Mouse (Mus musculus) hindbrain, embryonic 14.5 days (tissue): ENCODE data around the gene Sar1a. TPM values are rescaled to one million over a fixed set of nuclear protein-coding genes. Genes with fewer than 3 reads are reported as not detected.
A peak's percentile ranks its signal among the peaks of the same experiment; 100 is the strongest.

Experiments
- ATAC-seq: fragments of 200-750 bp; cut with Nextera tagmentation; 2 replicates; pipeline ENCODE4 v1.8.0; 2017; ENCODE audit warnings: moderate number of reproducible peaks, mild to moderate bottlenecking, moderate TSS enrichment, moderate library complexity; ENCODE audit not compliant: low FRiP score
- DNase-seq: peaks from one replicate; pipeline ENCODE4 v3.0.0-alpha.2; 2015; ENCODE audit warnings: low spot score
- H3K27ac ChIP-seq: fragments of 300-500 bp; sonication (generic); 2 replicates; pipeline ENCODE4 v1.5.1; 2014; ENCODE audit warnings: mild to moderate bottlenecking, moderate library complexity
- H3K27me3 ChIP-seq: fragments of 300-500 bp; sonication (generic); 2 replicates; pipeline ENCODE4 v1.6.1; 2014; ENCODE audit warnings: mild to moderate bottlenecking, low read length, mixed read lengths; ENCODE audit not compliant: control insufficient read depth, insufficient read depth
- H3K36me3 ChIP-seq: fragments of 300-500 bp; sonication (generic); replicated peaks from 2 replicates; pipeline ENCODE4 v1.6.1; 2014; ENCODE audit not compliant: control insufficient read depth, insufficient read depth
- H3K4me1 ChIP-seq: fragments of 300-500 bp; sonication (generic); replicated peaks from 2 replicates; pipeline ENCODE4 v1.6.1; 2014; ENCODE audit warnings: antibody characterized with exemption, low read length, mixed read lengths; ENCODE audit not compliant: control insufficient read depth, insufficient read depth
- H3K4me2 ChIP-seq: fragments of 300-500 bp; sonication (generic); replicated peaks from 2 replicates; pipeline ENCODE4 v1.6.1; 2014; ENCODE audit warnings: mild to moderate bottlenecking, moderate library complexity
- H3K4me3 ChIP-seq: fragments of 300-500 bp; sonication (generic); replicated peaks from 2 replicates; pipeline ENCODE4 v1.5.1; 2014; ENCODE audit warnings: mild to moderate bottlenecking, low read length
- H3K9ac ChIP-seq: fragments of 300-500 bp; sonication (generic); 2 replicates; pipeline ENCODE4 v1.6.1; 2014
- H3K9me3 ChIP-seq: fragments of 300-500 bp; sonication (generic); 2 replicates; pipeline ENCODE4 v1.6.1; 2016; ENCODE audit warnings: low read length; ENCODE audit not compliant: control insufficient read depth
- WGBS: fragments of 180-500 bp; shearing (Covaris S2); extraction: QIAGEN DNeasy Blood & Tissue Kit; methylation state at CpG from one replicate; pipeline ENCODE4 v1.1.7; 2014; 5-methylcytosine and 5-hydroxymethylcytosine counted together
- polyA plus RNA-seq: library from polyadenylated mRNA; unstranded; fragments of >200 nt; fragmentation: Nextera tagmentation; extraction: Ambion mirVana; gene quantifications from 2 replicates; pipeline ENCODE4 v1.2.1, GENCODE M21; 2014

Gene Sar1a
- polyA plus RNA-seq, result 211 and 230 TPM in 2 replicates

GRCm38 (mm10) chr10:61680015-61680913 lies at the start of gene Sar1a:
Sar1a (plus strand) TSS chr10:61680299.
- Histone ChIP-seq H3K9me3 (no peaks in the 10 kb centered on the region), H3K4me2 (peak within 1 kb of the TSS; percentile 95), H3K27ac (peak within 1 kb of the TSS; percentile 84), H3K27me3 (no peaks in the 10 kb centered on the region), H3K9ac (peak within 1 kb of the TSS; percentile 94), H3K36me3 (peaks cover 21% of the 10 kb centered on the region), H3K4me3 (peak within 1 kb of the TSS; percentile 93), H3K4me1 (peaks cover 13% of the 10 kb centered on the region)
- under 1% methylated on average over 67 of the region's 84 CpGs for WGBS
- ATAC-seq (peak; percentile 100), DNase-seq (peak; percentile 99)

DNA sequence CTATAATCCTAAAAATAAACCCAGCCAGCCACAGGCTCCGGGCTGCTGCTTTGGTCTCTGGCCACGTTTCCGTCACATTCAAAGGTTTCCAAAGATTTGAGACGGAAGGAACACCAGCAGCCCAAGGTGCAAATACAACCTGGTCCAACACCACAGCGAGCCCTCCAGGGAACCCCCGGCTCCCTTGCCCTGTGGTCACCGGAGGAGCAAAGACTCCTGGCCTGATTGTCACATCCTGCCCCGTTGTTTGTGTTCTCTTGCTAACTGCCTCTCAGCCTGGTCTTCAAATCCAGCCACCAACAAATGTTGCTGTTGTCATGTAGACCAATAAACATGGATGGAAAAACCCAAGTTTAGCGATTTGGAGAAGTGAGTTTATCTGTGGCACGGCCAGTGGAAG lies 47.7 kb upstream of the Sar1a start:
- H3K9me3 ChIP-seq, result no peaks in the 10 kb centered on the region

GRCm38 (mm10) chr10:61637055-61637454 lies 43.0 kb upstream of the Sar1a start:
- no peaks in the 10 kb centered on the region for H3K27me3 ChIP-seq
- H3K4me3 ChIP-seq, result no peak overlapping the region
- H3K36me3 ChIP-seq, result no peaks in the 10 kb centered on the region
- no peak for DNase-seq
- no peak overlapping the region for H3K4me2 ChIP-seq
- H3K9ac ChIP-seq, result no peak overlapping the region
- no peak overlapping the region for H3K27ac ChIP-seq
- 82% methylated on average over 7 of the region's 7 CpGs for WGBS
- no peak for ATAC-seq
- no peaks in the 10 kb centered on the region for H3K4me1 ChIP-seq
- H3K9me3 ChIP-seq, result no peaks in the 10 kb centered on the region

More for the DNA sequence above, 47.7 kb upstream of the Sar1a start:
- no peak overlapping the region for H3K9ac ChIP-seq
- 86% methylated on average over 10 of the region's 10 CpGs for WGBS
- H3K27me3 ChIP-seq, result 0 out of 2 replicates have a peak, but pooled peaks cover under 1% of the 10 kb centered on the region
- no peaks in the 10 kb centered on the region for H3K4me1 ChIP-seq
- H3K4me3 ChIP-seq, result no peak overlapping the region
- ATAC-seq, result no peak
- no peak for DNase-seq
- no peaks in the 10 kb centered on the region for H3K36me3 ChIP-seq
- H3K4me2 ChIP-seq, result no peak overlapping the region
- H3K27ac ChIP-seq, result no peak overlapping the region

DNA sequence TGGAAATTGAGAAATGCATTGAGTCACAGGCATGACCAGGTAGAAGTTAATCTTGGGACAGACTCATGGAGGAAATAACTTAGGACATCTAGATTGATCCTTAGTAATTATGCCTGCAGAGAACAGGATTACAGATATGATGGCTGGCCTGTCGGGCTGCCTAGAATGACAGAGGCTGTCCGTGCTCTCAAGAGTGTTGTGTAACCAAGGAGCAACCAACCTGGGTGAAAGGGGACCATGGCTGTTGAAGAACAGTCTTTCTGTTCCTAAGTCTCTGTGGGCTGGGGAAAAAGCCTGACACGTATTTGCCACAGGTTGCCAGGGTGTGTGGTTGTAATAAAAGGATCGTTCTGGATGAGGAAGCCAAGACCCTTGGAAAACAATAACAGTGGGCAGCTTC lies 39.7 kb upstream of the Sar1a start:
- no peak overlapping the region for H3K4me3 ChIP-seq
- H3K4me2 ChIP-seq, result no peak overlapping the region
- 75% methylated on average over 4 of the region's 4 CpGs for WGBS
- no peaks in the 10 kb centered on the region for H3K4me1 ChIP-seq
- H3K9ac ChIP-seq, result no peak overlapping the region
- H3K9me3 ChIP-seq, result no peaks in the 10 kb centered on the region
- no peak overlapping the region for H3K27ac ChIP-seq
- H3K27me3 ChIP-seq, result no peaks in the 10 kb centered on the region
- no peak for DNase-seq
- no peak for ATAC-seq
- no peaks in the 10 kb centered on the region for H3K36me3 ChIP-seq

DNA sequence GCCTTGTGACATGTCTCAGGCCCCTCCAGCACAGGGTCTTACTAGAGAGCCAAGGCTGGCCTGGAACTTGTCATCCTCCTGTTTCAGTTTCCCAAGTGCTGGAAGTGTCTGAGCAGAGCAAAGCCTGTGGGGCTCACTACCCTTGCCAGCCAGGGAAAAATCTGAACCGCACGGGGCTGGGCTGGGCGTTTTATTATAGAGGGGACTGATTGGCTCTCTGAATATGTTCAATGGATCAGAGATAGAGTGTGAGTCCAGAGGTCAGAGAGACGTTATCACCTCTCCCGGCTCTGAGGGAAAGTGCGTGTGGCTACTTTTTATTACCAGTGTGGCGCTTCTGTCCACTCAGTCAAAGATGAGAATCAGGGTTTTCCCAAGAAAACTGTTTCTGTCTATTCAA lies 33.5 kb upstream of the Sar1a start:
- no peak overlapping the region for H3K27ac ChIP-seq
- no peak for DNase-seq
- no peak overlapping the region for H3K9ac ChIP-seq
- H3K4me3 ChIP-seq, result no peak overlapping the region
- ATAC-seq, result no peak
- H3K4me1 ChIP-seq, result peaks cover 14% of the 10 kb centered on the region
- H3K9me3 ChIP-seq, result no peaks in the 10 kb centered on the region
- H3K4me2 ChIP-seq, result no peak overlapping the region
- no peaks in the 10 kb centered on the region for H3K27me3 ChIP-seq
- no peaks in the 10 kb centered on the region for H3K36me3 ChIP-seq
- WGBS, result 73% methylated on average over 7 of the region's 7 CpGs

DNA sequence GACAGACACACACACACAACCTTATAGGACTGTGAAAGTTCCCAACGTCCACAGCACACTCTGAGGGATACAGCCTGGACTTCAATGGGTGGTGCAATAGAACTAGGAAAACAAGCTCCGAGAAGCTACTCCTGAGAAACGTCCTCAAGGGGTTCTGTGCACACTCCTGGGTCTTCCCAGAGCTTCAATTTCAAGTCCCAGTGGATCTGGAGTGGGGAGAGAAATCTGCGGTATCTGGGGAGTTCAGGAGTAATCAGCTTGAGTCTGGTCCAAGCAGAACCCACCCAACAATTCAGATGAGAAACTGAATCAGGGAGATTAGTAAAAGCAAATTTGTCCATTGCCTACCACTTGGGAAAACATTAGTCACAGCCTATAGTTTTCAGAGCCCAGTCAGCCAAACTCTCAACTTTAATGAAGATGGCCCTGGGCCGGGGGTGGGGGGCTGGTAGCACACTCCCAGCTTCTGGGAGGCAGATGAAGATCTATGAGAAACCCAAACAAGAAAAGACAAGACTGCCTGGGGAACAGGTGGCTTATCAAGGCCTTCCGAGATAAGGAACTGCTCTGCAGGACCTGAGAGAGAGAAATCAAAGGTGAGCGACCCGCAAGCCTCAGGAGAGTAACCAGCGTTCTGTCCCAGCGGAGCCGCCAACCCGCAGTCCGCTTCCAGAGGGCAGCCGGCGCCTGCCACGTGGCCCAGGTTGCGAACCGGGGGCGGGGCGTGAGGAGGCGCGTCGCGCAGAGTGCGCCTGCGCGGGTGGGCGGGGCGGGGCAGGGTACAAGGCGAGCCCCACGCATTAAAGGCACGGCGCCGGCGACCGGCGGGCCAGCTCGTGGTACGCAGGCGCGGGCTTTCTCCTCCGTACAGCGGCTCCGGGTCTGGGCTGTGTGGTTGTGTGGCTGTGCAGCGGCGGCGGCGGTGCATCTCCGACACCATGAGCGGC lies 32.0 kb upstream of the Sar1a start, which contains the start of gene Ppa1:
Ppa1 (plus strand) TSS at position 763 of the 947 bp plus-strand sequence.
- peak within 1 kb of the TSS; percentile 72 for H3K4me3 ChIP-seq
- peaks cover 9% of the 10 kb centered on the region for H3K36me3 ChIP-seq
- peaks cover 14% of the 10 kb centered on the region for H3K4me1 ChIP-seq
- H3K4me2 ChIP-seq, result peak within 1 kb of the TSS; percentile 85
- WGBS, result 3% methylated on average over 47 of the region's 50 CpGs
- H3K9me3 ChIP-seq, result no peaks in the 10 kb centered on the region
- DNase-seq (peak; percentile 89), ATAC-seq (peak; percentile 98)
- no peaks in the 10 kb centered on the region for H3K27me3 ChIP-seq
- H3K27ac ChIP-seq, result peak within 1 kb of the TSS; percentile 80
- peak within 1 kb of the TSS; percentile 87 for H3K9ac ChIP-seq

DNA sequence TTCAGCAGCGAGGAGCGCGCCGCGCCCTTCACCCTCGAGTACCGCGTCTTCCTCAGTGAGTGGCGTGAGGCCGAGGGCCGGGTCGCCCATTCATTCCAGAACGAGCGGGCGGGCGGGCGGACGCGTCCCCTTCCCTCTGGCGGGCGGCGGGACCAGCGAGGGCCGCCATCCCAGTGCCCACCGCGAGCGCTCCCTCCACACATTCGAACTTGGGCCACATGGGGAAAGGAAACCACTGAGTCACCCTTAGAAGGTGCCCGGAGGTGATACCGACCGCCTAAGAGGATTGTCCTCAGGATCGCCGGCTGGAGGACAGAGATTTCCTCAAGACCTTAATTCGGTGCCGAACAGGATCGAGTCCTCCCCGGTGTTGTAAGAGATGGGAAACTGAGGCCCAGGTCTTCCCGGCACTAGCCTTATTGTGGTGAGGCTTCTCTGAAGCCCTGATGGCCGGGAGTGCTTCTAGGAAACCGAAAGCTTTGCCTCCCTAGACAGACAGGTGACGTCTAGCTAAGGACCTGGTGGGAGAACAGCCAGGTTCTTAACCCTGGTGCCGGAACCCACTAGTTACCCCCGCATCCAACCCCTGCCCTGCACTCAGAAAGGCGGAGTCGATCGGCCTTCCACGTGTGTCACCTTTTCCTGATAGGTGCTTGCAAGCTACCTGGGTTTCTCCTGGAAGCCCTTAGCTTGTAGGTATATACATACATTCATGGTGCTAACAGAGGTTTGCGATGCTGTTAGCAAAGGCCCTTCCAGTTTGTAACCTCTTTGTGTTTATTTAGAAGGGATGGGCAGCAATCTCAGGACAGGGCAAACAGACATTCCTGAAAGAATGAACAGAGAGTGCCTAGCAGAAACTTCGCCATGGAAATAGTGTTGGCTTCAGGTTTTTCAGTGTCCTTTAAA lies 31.1 kb upstream of the Sar1a start:
- WGBS, result 1% methylated on average over 46 of the region's 49 CpGs
- peak; percentile 44 for DNase-seq
- H3K4me3 ChIP-seq, result peak overlapping the region; percentile 72

DNA sequence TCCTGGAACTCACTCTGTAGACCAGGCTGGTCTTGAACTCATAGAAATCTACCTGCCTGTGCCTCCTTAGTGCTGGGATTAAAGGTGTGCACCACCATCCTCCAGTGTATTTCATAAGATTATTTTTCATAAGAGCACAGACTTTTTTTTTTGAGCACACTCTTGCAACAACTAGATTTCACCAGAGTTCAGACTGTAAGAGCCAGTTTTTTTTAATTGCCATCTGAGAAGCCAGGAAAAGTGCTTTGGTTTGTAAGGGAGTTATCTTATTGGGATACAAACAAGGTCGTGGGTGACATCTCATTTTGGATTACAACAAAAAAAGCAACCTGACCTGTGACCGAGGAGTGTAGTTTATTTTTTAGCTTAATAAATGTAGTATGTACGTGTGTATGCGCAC lies 26.0 kb upstream of the Sar1a start:
- ATAC-seq (no peak), DNase-seq (no peak)
- peaks cover 34% of the 10 kb centered on the region for H3K36me3 ChIP-seq
- no peak overlapping the region for H3K4me2 ChIP-seq
- no peaks in the 10 kb centered on the region for H3K9me3 ChIP-seq
- H3K9ac ChIP-seq, result no peak overlapping the region
- no peak overlapping the region for H3K27ac ChIP-seq
- H3K27me3 ChIP-seq, result no peaks in the 10 kb centered on the region
- no peak overlapping the region for H3K4me3 ChIP-seq
- H3K4me1 ChIP-seq, result peaks cover 6% of the 10 kb centered on the region
- 94% methylated on average over 4 of the region's 4 CpGs for WGBS

More for the DNA sequence above, 31.1 kb upstream of the Sar1a start:
- peak overlapping the region; percentile 85 for H3K4me2 ChIP-seq
- H3K27me3 ChIP-seq, result no peaks in the 10 kb centered on the region
- no peaks in the 10 kb centered on the region for H3K9me3 ChIP-seq
- peak; percentile 79 for ATAC-seq
- peaks cover 18% of the 10 kb centered on the region for H3K36me3 ChIP-seq
- H3K27ac ChIP-seq, result peak overlapping the region; percentile 80
- peaks cover 14% of the 10 kb centered on the region for H3K4me1 ChIP-seq
- H3K9ac ChIP-seq, result peak overlapping the region; percentile 87
